Mouse (Mus musculus) heart, adult 8-10 months (tissue): ENCODE data around the gene Tbcb. TPM values are rescaled to one million over a fixed set of nuclear protein-coding genes. Genes with fewer than 3 reads are reported as not detected.
"Not testable (repeated sequence)": the region's sequence is repeated elsewhere in the genome, so short reads cannot be mapped to it uniquely, and the experiment has no call there.

Source experiments
- DNase-seq: peaks from one replicate; pipeline ENCODE4 v3.0.0; 2022; ENCODE audit warnings: low spot score
- total RNA-seq, 4 experiments: library from RNA; stranded (reverse); gene quantifications; 2 replicates each; pipeline ENCODE4 v1.2.4; 2022

Gene Tbcb
- total RNA-seq, 4 experiments from 2014 or later: 51.2 to 62.4 (median 57.6) TPM

DNA sequence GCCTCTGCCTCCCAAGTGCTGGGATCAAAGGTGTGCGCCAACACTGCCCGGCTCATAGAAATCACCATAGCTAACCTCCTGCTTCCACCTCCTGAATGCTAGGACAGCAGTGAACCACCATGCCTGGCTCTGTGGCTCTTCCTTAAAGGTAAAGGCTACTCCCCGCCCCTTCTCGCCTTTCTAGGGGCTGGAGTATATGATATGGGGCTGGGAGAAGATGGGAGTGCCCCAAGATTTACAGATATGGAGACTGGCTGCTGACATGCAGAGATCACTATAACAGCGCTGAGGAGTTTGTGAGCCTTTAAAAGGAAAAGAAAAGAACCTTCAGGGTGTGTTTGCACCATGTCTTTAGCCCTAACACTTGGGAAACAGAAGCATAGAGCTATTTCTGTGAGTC is 9.9 kb downstream of the Tbcb start:
- no peak for DNase-seq

DNA sequence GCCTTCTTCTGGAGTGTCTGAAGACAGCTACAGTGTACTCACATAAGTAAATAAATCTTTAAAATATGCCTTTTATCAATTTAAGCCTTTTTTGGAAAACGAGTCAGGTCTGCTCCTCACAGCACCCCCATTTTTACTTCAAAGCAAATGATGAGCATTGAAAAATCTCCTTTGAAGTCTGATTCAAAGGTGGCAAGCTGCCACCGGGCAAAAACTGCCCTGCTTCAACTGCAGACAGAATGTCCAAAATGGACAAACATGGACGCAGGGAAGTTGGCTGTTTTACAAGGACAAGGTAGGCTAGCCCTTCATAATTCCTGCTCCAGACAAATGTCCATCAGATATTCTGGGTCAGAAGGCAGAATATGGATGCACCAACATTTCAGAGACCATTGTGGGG is 10.6 kb downstream of the Tbcb start:
- DNase-seq: no peak

DNA sequence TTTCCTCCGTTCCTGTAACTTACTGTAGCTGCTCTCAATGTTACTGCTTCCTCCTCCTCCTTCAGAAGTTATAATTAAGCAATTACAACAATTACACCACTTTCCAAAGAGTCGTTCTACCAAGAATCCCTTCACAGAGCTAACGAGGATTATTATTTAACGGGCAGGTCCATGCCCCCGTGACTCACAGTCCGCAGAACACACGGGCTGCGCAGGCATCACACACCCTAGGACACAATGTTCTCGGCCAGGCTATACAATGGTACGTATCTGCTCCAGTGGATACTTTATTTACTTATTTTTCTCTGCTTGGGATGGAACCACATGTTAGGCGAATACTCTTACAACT is 12.1 kb downstream of the Tbcb start:
- no peak for DNase-seq

DNA sequence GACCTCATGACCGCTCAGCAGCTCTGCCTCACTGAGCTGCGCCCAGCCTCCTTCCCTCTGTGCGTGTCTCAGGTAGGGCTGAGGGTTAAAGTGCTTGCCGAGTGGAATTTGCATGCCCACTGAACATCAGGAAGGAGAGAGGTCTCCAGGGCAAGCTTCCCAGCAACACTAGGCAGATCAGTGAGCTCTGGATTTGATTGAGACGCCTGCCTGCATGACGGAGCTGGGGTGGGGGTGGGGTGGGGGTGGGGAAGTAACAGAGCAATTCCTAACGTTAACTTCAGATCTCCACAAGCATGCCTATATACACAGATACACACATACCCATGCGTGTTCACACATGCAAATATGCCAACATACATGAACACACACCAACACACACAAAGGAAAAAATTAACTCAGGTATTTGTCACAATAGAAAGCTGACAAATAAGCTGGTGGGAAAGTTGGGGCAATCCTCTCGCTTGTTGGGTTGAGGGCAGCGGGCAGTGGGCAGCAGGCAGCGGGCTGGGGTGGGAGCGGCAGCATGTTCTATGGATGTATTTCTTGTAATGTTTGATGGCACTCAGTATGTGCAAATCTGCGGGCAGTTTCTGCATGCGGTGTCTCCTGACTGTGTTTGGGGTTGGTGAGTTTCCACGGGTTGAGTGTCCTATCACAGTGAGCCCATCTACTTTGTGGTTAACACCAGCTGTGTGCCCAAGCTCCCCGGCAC is 12.6 kb downstream of the Tbcb start:
- DNase-seq: peak; percentile 35

DNA sequence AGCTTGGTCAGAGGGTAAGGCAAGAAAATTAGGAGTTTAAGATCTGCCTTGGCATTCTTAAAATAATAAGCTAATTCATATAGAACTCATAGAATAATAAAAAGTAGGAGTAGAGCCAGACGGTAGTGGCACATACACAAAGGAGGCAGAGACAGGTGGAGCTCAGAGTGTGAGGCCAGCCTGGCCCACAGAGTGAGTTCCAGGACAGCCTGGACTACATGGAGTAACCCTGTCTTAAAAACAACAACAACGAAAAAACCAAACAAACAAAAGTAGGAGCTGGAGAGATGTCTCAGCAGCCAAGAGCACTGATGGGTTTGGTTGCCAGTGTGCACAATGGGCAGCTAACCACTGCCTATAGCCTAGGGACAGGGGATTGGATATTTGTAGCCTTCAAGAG is 14.8 kb downstream of the Tbcb start:
- DNase-seq: no peak

DNA sequence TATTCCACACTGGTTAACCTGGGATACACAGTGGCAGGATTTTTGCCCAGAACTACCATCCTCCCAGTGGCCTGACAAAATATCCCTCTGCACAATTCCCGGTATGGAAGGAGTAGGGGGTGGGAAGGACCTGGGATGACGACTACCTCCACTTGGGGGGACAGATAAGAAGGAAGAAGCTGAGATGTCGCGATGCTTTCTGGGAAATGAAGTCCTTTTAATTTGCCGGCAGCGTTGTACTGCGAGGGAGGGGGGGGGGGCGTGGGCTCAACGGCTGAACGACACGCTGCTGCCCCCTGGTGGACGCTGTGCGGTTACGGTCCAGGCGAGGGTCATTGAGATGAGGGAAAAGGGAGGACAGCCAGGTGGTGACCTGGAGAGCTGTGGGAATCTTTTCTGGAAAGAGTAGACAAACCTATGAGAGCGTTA is 15.3 kb downstream of the Tbcb start:
- peak; percentile 76 for DNase-seq

DNA sequence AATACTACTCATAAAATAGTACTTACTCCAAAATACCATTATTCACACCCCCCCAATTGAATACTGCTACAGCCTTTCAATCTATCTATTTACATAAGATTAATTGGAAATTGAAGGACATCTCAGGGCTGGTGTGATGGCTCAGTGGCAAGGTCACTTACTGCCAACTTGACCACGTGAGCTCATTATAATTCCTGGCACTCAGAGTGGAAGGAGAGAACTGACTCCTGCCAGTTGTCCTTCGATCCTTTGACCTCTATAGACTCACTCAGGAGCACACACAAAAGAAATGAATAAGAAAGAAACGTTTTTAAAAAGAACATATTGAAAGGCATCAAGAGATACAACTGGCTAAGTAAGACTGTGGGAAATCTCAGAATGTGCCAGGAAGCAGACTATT is 16.2 kb downstream of the Tbcb start:
- no peak for DNase-seq

DNA sequence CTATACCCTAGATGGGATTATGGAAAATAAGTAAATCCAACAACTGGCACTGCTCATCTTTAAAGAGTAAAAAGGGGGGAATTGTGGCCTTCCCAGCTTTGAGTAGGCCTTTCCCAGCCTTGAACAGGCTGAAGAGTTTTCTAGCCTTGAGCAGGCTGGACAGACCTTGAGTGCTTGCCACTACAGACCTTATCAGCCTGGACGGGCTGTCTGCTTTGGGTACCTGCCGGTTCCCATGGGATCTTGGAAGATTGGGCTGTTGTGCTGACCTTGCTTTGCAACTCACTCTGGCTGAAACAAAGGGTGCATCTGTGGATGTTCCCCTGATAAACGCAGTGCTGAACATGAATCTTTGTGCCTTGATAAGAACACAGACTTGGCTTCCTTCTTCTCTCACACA is 18.2 kb downstream of the Tbcb start:
- DNase-seq: no peak

DNA sequence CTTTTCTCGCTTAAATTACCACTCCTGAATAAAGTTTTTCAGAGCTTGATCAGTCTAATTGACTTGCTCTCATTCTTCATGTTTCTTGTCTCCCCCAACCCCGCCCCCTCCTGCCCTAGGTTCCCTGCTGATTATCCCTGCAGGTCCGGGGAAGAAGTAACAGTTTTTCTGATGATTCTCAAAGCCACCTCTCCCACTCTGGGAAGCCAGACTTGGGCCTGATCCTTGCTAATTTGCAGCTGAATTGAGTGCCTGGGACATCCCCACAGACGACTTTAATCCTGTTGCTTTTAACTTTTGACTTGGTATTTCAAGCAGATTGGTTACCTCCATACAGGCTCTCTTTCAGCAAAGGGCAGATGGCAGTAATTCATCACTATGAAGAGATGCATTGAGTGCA is 21.0 kb downstream of the Tbcb start:
- no peak for DNase-seq

DNA sequence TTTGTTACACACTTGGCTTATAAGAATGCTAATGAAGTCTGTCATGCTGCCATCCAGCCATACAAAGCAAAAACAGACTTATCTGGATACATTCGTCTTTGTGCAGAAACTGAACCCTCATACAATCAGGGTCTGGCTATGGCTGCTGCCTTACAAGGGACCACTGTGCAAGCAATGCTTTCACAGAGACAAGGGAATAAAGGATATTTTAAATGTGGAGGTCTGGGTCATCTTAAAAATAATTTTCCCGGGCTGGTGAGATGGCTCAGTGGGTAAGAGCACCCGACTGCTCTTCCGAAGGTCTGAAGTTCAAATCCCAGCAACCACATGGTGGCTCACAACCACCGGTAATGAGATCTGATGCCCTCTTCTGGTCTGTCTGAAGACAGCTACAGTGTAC is 25.7 kb downstream of the Tbcb start:
- not testable (repeated sequence) for DNase-seq

DNA sequence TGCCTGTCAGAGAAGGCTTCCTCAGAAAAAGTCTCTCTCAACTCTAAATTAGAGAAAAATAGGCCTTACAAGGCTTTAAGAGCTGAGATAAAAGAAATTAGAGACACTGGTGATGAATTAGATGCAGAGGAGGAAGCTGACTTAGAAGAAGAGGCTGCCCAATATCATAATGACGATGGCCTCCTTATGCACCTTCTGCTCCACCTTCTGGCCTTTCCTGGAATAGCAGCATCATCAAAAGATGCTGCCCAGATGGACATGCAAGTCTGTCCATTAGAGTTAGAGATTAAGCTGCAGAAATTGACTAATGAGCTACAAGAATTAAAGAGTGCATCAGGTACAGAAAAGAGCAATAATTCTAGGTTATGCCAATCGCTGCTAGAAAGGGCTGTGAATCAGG is 26.7 kb downstream of the Tbcb start:
- DNase-seq: peak; percentile 76

DNA sequence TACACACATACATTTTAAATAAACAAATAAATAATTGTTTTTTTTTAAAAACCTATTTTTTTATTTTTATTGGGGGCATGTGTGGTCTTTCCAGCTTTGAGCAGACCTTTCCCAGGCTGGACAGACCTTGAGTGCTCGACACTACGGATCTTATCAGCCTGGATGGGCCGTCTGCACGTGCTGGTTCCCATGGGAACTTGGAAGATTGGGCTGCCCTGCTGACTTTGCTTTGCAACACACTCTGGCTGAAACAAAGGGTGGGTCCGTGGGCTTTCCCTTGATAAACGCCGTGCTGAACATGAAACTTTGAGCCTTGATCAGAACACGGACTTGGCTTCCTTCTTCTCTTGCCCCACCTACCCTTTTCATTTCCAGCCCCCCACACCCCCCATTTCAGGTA is 27.7 kb downstream of the Tbcb start:
- DNase-seq: no peak

DNA sequence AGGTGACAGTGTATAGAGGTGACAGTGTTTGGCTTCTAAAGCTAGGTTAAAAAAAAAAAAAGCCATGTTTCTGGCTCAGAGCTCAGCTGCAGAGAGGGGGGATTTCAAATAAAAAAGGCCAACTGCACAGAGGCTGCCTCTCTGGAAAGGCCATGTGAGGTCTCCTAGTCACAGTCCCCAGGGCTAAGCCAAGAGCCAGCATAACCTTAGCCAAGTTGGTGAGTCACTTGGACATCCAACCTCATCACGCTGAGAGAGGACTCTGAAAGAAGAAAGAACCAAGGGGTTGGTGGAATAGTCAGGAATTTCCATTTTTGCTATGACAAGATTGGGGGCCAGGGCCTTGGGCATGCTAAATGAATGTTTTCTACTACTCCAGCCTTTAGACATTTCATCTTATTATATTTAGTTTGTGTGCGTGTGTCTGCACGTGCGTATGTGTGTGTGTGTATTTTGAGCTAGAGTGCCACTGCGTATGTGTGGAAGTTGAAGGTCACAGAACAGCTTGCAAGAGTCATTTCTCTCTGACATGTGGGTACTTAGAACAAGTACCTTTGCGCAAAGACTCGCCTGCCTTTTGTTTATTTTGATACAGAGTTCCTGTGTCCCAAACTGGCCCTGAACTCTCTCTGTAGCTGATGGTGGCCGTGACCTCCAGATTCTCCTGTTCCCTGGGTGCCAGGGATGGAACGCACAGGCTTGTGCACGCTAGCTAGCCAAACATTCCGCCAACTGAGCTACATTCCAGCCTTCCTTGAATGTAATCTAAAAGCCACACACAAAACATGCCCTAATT is 29.0 kb downstream of the Tbcb start:
- DNase-seq: peak; percentile 79

DNA sequence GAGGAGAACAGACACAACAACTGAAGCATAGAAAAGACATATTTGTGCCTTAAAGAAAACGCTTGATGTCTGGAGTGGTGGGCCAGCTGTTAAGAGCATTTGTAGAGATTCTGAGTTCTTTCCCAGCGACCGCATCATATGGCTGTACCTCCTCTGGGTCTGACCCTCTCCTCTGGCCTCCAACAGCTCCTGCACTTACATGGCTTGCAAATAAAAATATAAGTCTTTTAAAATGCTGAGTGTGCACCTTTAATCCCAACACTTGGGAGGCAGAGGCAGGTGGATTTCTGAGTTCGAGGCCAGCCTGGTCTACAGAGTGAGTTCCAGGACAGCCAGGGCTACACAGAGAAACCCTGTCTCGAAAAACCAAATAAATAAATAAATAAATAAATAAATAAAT is 31.4 kb downstream of the Tbcb start:
- DNase-seq: not testable (repeated sequence)

DNA sequence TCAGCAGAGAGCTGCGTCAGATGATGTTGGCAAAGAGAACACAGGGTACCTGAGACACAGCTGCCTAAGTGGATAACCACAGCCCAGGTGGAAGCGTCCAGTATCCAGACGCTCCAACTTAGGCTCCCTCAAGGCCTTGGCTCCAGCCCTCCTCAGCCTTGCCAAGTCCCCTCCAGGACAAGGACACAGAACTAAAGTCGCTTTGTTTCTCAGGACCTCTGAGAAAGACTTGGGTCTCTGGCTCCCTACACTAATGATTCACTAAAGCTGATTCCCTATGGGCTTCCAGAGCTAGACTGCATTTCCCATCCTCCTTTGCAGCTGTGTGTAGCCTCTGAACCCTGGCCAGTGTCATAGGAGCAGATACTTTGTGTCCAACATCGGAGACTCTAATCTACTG is 31.9 kb downstream of the Tbcb start:
- DNase-seq: no peak

DNA sequence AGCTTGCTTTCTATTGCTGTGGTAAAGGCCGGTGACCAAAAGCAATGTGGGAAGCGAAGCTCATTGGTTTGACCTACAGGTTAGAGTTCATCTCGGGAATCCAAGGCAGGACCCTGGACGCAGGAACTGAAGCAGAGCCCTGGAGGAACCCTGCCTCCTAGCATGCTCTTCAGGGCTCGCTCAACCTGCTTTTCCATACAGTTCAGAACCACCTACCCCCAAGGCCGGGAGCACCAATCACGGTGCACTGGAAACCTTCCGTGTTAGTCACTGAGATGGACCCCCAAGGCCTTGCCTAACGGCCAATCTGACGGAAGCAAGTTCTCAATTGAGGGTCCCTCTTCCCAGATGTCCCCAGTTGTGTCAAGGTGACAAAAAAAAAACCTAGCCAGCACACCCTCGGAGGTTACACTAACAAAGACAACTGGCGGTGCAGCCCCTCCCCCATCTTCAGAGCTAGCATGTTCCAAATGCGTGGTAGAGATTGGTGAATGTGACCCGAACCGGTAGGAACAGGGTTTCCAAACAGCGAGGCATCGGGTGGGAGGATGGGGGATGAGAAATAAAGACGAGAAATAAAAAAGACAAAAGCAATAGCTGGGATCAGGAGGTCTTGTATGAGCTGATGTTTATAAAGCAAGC is 32.5 kb downstream of the Tbcb start:
- no peak for DNase-seq

DNA sequence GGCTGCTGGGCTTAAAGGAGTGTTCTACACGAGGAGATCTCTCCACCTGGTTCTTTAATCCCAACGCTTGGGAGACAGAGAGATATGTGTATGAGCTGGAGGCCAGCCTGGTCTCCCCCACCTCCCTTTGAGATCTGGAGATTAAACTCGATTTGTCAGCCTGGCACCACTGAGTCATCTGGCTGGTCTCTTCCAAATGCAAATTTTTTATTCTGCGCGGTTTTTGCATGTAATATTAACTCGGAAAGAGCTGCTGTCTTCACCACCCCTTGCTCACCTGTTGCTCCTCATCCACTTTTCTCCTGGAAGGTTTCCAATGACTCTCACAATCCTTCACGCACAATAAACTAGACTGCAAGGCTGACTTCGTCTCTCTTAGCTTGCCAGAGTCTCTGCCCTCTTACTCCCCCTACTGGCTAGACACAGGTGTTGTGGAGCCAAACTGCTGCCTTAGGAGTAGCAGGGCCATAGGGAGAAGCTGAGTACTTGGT is 33.5 kb downstream of the Tbcb start, which contains the start of gene Capns1:
Gene Capns1 (minus strand): TSS at position 331 of the 491 bp plus-strand sequence.
- DNase-seq: peak; percentile 74

DNA sequence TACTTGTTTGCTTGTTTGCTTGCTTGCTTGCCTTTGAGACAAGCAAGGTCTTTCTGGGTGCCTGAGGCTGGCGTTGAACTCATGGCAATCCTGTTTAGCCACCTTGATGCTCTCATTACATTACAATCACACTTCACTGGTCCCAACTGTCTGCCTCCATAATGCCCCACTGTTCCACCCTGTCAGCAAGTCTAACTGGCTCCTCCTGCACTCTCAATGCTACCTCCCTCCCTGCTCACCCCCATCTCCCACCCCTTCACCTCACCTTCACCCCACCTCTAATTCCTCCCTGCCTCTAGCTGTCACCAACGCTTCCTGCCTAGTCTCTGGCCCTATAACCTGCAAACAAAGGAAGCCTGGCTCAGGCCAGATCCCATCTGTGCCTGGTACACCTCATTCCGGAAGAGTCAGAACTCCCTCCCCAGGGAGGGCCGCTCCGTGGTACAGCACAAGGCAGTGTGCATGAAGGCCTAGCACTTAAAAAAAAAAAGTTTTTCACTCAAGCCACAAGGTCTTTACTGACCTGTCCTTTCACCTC is 34.4 kb downstream of the Tbcb start:
- DNase-seq: no peak

DNA sequence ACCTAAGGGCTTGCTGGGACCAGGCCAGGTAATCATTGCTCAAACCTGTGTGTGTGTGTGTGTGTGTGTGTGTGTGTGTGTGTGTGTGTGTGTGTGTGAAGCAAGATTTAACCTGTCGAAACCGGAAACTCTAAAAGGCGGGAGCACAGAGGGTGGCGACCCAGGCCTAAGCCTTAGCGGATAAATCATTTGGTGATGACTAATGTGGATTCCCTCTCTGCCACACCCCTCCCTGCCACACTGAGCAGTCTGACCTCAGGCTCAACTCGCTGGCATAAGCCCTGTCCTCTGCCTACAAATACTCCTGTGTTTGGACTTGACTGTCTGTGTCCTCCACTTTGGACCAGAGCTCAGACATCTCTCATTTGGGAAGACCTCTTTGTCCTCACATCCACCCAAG is 35.9 kb downstream of the Tbcb start:
- DNase-seq: no peak

DNA sequence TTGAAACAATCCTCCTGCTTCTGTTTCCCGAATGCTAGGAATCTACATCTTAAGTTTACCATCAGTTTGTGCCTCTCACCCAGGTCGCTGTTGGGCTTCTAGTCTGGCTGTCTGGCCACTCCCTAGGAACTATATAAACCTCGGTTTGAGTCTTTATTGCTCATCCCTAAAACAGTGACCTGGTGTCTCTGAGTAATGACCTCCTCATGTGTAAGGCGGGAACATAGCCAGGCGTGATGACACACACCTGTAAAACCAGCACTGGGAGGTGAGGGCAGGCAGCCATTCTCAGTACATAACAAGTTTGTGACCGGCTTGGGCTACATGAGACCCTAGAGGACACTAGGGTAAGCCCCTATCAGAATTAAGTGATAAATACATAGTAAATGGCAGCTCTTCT is 36.6 kb downstream of the Tbcb start:
- DNase-seq: no peak

DNA sequence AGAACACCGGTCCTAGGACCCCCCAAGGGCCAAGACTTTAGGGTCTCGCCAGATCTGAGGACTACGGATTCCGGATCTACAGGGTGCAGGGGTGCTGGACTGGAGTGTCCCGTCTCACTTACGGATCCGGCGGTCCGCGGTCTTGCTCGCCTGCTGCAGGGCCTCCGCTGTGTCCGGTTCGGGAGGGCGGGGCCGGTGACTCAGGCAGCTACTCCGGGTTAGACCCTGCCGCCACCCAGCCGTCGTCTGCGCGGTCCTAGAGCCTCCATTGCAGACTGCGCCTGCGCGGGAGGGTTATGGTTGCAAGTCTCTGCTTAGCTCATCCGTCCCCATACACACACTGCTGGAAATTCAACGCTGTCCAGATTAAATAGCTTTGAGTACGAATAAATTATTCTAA is 37.2 kb downstream of the Tbcb start:
- peak; percentile 94 for DNase-seq

DNA sequence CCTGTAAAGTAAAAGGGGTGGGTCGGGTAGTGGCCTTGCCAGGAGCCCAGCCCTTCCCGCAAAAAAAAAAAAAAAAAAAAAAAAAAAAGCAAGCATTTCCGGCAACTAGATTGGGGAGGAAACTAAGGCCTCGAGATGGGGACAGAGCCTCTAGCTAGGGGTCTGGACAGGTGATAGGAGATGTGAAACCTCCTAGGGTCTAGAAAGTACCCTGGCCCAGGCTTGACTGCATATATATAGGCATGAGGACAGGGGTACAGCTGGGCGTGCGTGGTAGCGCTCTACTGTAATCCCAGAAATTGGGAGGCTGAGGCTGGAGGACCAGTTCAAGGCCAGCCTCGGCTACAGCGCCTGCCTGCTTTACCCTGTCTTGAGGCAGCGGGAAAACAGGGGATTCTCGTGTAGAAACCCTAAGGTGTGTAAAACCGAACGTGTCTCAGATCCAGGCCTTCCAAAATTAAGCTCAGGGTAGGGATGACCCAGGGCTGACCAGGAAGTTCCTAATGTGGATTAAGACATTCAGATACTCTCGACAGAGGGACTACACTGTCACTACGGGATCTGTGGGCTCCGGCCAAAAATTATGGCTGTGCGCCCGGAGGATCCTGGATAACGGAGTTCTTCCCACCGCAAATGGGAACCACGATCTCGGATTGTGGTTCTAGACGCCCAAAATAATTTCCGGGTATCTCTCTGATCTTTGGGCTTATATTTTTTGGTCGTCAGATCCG is 37.8 kb downstream of the Tbcb start:
- peak; percentile 58 for DNase-seq
